Mouse (Mus musculus): ENCODE results near the gene H2afy. TPM values are rescaled to one million over a fixed set of nuclear protein-coding genes. Genes with fewer than 3 reads are reported as not detected.

H2afy gene
- 178 and 181 TPM in 2 replicates for polyA plus RNA-seq (2012; rRNA removed)

DNA sequence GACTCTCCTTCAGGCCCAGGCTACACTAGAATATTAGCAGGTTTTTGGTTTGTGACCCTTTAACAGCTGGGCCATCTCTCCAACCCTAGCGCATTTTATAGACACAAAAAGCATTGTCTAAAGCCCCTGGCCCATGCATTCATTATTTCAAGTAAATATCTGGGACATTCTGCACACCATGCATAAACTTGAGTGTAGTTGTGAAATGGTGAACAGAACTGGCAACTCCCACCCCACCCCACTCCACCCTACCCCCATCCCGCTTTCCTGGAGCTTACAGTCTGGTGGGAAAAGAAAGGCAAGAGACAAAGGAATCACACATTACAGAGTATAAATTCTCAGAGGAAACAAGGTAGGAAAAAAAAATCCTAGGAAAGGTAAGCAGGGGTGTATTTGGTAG lies at the start of gene H2afy:
H2afy (minus strand) TSS at position 162 of the 400 bp plus-strand sequence.

GRCm38 (mm10) chr13:56178416-56179035 lies 42.4 kb upstream of the H2afy start, which contains the start of gene Tifab:
Tifab (minus strand) TSS chr13:56178885.

Other genes with a start within 250 kb of the H2afy start
- 3.2 and 3.7 TPM in 2 replicates for gene Tifab, start 42.5 kb upstream of the H2afy start, polyA plus RNA-seq (2012; rRNA removed)
- not detected in 2 replicates for gene Neurog1, start 115.8 kb upstream of the H2afy start, polyA plus RNA-seq (2012; rRNA removed)
- gene Cxcl14, start 160.2 kb upstream of the H2afy start, polyA plus RNA-seq (2012; rRNA removed): 224 and 380 TPM in 2 replicates